Mouse (Mus musculus) heart, embryonic 12.5 days (tissue): ENCODE data around the gene Rarg. TPM values are rescaled to one million over a fixed set of nuclear protein-coding genes. Genes with fewer than 3 reads are reported as not detected.
"Not testable (repeated sequence)": the region's sequence is repeated elsewhere in the genome, so short reads cannot be mapped to it uniquely, and the experiment has no call there.

Source experiments
- ATAC-seq: fragments of 200-750 bp; cut with Nextera tagmentation; 2 replicates; pipeline ENCODE4 v1.8.0; 2017; ENCODE audit warnings: moderate TSS enrichment, moderate library complexity; ENCODE audit not compliant: insufficient number of reproducible peaks, low FRiP score
- H3K27ac ChIP-seq: fragments of 300-500 bp; sonication (generic); 2 replicates; pipeline ENCODE4 v1.5.1; 2016; ENCODE audit warnings: mild to moderate bottlenecking, moderate library complexity; ENCODE audit not compliant: poor library complexity, severe bottlenecking
- H3K27me3 ChIP-seq: fragments of 300-500 bp; sonication (generic); replicated peaks from 2 replicates; pipeline ENCODE4 v1.6.1; 2016; ENCODE audit warnings: mild to moderate bottlenecking, moderate library complexity
- H3K36me3 ChIP-seq: fragments of 300-500 bp; sonication (generic); 2 replicates; pipeline ENCODE4 v1.6.1; 2016; ENCODE audit warnings: mild to moderate bottlenecking, moderate library complexity
- H3K4me1 ChIP-seq: fragments of 300-500 bp; sonication (generic); replicated peaks from 2 replicates; pipeline ENCODE4 v1.6.1; 2016; ENCODE audit warnings: mild to moderate bottlenecking
- H3K4me2 ChIP-seq: fragments of 300-500 bp; sonication (generic); 2 replicates; pipeline ENCODE4 v1.6.1; 2016; ENCODE audit warnings: mild to moderate bottlenecking, moderate library complexity
- H3K4me3 ChIP-seq: fragments of 300-500 bp; sonication (generic); 2 replicates; pipeline ENCODE4 v1.5.1; 2016; ENCODE audit warnings: mild to moderate bottlenecking
- H3K9ac ChIP-seq: fragments of 300-500 bp; sonication (generic); 2 replicates; pipeline ENCODE4 v1.6.1; 2016; ENCODE audit warnings: mild to moderate bottlenecking, moderate library complexity
- H3K9me3 ChIP-seq: fragments of 300-500 bp; sonication (generic); replicated peaks from 2 replicates; pipeline ENCODE4 v1.6.1; 2016; ENCODE audit warnings: mild to moderate bottlenecking, moderate library complexity
- WGBS: fragments of 180-500 bp; shearing (Covaris S2); methylation state at CpG from one replicate; pipeline ENCODE4 v1.1.7; 2016; 5-methylcytosine and 5-hydroxymethylcytosine counted together
- polyA plus RNA-seq: library from polyadenylated mRNA; unstranded; fragments of >200 nt; fragmentation: Nextera tagmentation; extraction: Ambion mirVana; gene quantifications from 2 replicates; pipeline ENCODE4 v1.2.1, GENCODE M21; 2016

The Rarg gene
- polyA plus RNA-seq, 1 experiment from 2014 or later = 12.0 TPM

- H3K4me2 ChIP-seq = peak overlapping the region; percentile 51
- peaks cover 12% of the 10 kb centered on the region for H3K4me1 ChIP-seq
- no peaks in the 10 kb centered on the region for H3K9me3 ChIP-seq
- H3K27me3 ChIP-seq = peaks cover 4% of the 10 kb centered on the region
- ATAC-seq = 0 out of 2 replicates have a peak, but pooled peaks have one; percentile 13
- peaks cover 12% of the 10 kb centered on the region; the same call in 1 of the 2 replicates for H3K36me3 ChIP-seq
- H3K27ac ChIP-seq = no peak overlapping the region
- peak overlapping the region; percentile 55 for H3K9ac ChIP-seq
- 24% methylated on average over 21 of the region's 21 CpGs for WGBS
- peak overlapping the region; percentile 17; the same call in 1 of the 2 replicates for H3K4me3 ChIP-seq
Measured at GRCm38 (mm10) chr15:102235371-102236027, 21.8 kb downstream of the Rarg start.

GRCm38 (mm10) chr15:102233896-102234295, 23.4 kb downstream of the Rarg start:
- Histone ChIP-seq H3K9ac (no peak overlapping the region), H3K4me2 (no peak overlapping the region), H3K27ac (no peak overlapping the region), H3K4me3 (no peak overlapping the region), H3K36me3 (peaks cover 12% of the 10 kb centered on the region; the same call in 1 of the 2 replicates), H3K4me1 (peaks cover 11% of the 10 kb centered on the region), H3K27me3 (peaks cover 3% of the 10 kb centered on the region; the same call in 1 of the 2 replicates), H3K9me3 (no peaks in the 10 kb centered on the region)
- 32% methylated on average over 2 of the region's 2 CpGs for WGBS
- no peak for ATAC-seq

GRCm38 (mm10) chr15:102232764-102233163, 24.6 kb downstream of the Rarg start:
- Histone ChIP-seq H3K9ac (no peak overlapping the region), H3K36me3 (peaks cover 7% of the 10 kb centered on the region; the same call in 1 of the 2 replicates), H3K4me3 (no peak overlapping the region), H3K27ac (no peak overlapping the region), H3K9me3 (no peaks in the 10 kb centered on the region), H3K4me2 (no peak overlapping the region), H3K4me1 (peaks cover 11% of the 10 kb centered on the region), H3K27me3 (peaks cover under 1% of the 10 kb centered on the region; the same call in 1 of the 2 replicates)
- ATAC-seq = no peak
- WGBS = 80% methylated on average over 7 of the region's 7 CpGs

- Histone ChIP-seq H3K36me3 (peaks cover 7% of the 10 kb centered on the region; the same call in 1 of the 2 replicates), H3K27me3 (peaks cover 3% of the 10 kb centered on the region; the same call in 1 of the 2 replicates), H3K27ac (no peak within 1 kb of the TSS), H3K4me2 (no peak within 1 kb of the TSS), H3K4me3 (no peak within 1 kb of the TSS), H3K9me3 (no peaks in the 10 kb centered on the region), H3K4me1 (peaks cover 11% of the 10 kb centered on the region), H3K9ac (no peak within 1 kb of the TSS)
- WGBS = 37% methylated on average over 6 of the region's 6 CpGs
- 0 out of 2 replicates have a peak, but pooled peaks have one; percentile 38 for ATAC-seq
Measured at GRCm38 (mm10) chr15:102231748-102232147, 25.6 kb downstream of the Rarg start, which contains the start of gene Itgb7. Gene Itgb7, minus strand, starts transcription at chr15:102231944.

GRCm38 (mm10) chr15:102230408-102231321, 26.7 kb downstream of the Rarg start:
- ATAC-seq = no peak
- H3K4me3 ChIP-seq = no peak overlapping the region
- 76% methylated on average over 17 of the region's 17 CpGs for WGBS
- H3K4me2 ChIP-seq = no peak overlapping the region
- peaks cover 3% of the 10 kb centered on the region; the same call in 1 of the 2 replicates for H3K27me3 ChIP-seq
- H3K36me3 ChIP-seq = 0 out of 2 replicates have a peak, but pooled peaks cover 3% of the 10 kb centered on the region
- no peak overlapping the region for H3K27ac ChIP-seq
- H3K9me3 ChIP-seq = no peaks in the 10 kb centered on the region
- H3K9ac ChIP-seq = no peak overlapping the region
- H3K4me1 ChIP-seq = peaks cover 8% of the 10 kb centered on the region

- not testable (repeated sequence) for H3K36me3 ChIP-seq, H3K4me1 ChIP-seq, H3K9me3 ChIP-seq, H3K4me3 ChIP-seq, H3K9ac ChIP-seq, ATAC-seq, H3K27ac ChIP-seq, H3K4me2 ChIP-seq
- 55% methylated on average over 6 of the region's 6 CpGs for WGBS
- peaks cover 27% of the 10 kb centered on the region for H3K27me3 ChIP-seq
Measured at GRCm38 (mm10) chr15:102225619-102226018, 31.7 kb downstream of the Rarg start.

GRCm38 (mm10) chr15:102224992-102225617, 32.2 kb downstream of the Rarg start:
- 10% methylated on average over 21 of the region's 21 CpGs for WGBS
- H3K4me1 ChIP-seq = peaks cover 10% of the 10 kb centered on the region
- H3K4me3 ChIP-seq = peak overlapping the region; percentile 36
- H3K27me3 ChIP-seq = peaks cover 27% of the 10 kb centered on the region
- no peak overlapping the region for H3K27ac ChIP-seq
- no peaks in the 10 kb centered on the region for H3K36me3 ChIP-seq
- H3K9ac ChIP-seq = peak overlapping the region; percentile 60; the same call in 1 of the 2 replicates
- no peaks in the 10 kb centered on the region for H3K9me3 ChIP-seq
- no peak for ATAC-seq
- peak overlapping the region; percentile 85 for H3K4me2 ChIP-seq

GRCm38 (mm10) chr15:102224186-102224991, 32.9 kb downstream of the Rarg start:
- Histone ChIP-seq H3K36me3 (no peaks in the 10 kb centered on the region), H3K9ac (peak overlapping the region; percentile 60), H3K4me1 (peaks cover 10% of the 10 kb centered on the region), H3K27ac (no peak overlapping the region), H3K27me3 (peaks cover 27% of the 10 kb centered on the region), H3K4me3 (peak overlapping the region; percentile 36), H3K9me3 (no peaks in the 10 kb centered on the region), H3K4me2 (peak overlapping the region; percentile 85)
- peak; percentile 78 for ATAC-seq
- 3% methylated on average over 43 of the region's 43 CpGs for WGBS

GRCm38 (mm10) chr15:102222386-102222785, 34.9 kb downstream of the Rarg start:
- Histone ChIP-seq H3K9me3 (no peaks in the 10 kb centered on the region), H3K36me3 (0 out of 2 replicates have a peak, but pooled peaks cover under 1% of the 10 kb centered on the region), H3K4me3 (no peak overlapping the region), H3K9ac (no peak overlapping the region), H3K27me3 (peaks cover 24% of the 10 kb centered on the region), H3K4me1 (peaks cover 10% of the 10 kb centered on the region), H3K27ac (no peak overlapping the region), H3K4me2 (no peak overlapping the region)
- ATAC-seq = no peak
- WGBS = 53% methylated on average over 10 of the region's 10 CpGs

- Histone ChIP-seq H3K27ac (no peak overlapping the region), H3K4me2 (no peak overlapping the region), H3K4me3 (no peak overlapping the region), H3K9me3 (no peaks in the 10 kb centered on the region), H3K36me3 (peaks cover 42% of the 10 kb centered on the region), H3K9ac (no peak overlapping the region), H3K4me1 (peaks cover 14% of the 10 kb centered on the region; the same call in 1 of the 2 replicates), H3K27me3 (peaks cover 5% of the 10 kb centered on the region)
- 79% methylated on average over 7 of the region's 7 CpGs for WGBS
- ATAC-seq = no peak
Measured at GRCm38 (mm10) chr15:102217325-102217724, 40.0 kb downstream of the Rarg start.
